Mouse (Mus musculus): ENCODE results near the gene Hmgb1. TPM values are rescaled to one million over a fixed set of nuclear protein-coding genes. Genes with fewer than 3 reads are reported as not detected.

The Hmgb1 gene
- polyA plus RNA-seq, 1 experiment from 2014 or later = 1,555 TPM

GRCm38 (mm10) chr5:149051194-149051570, 133.1 kb downstream of the Hmgb1 start:
- Histone ChIP-seq H3K4me3 (ENCODE audit: low read depth, low read length) (peak overlapping the region; percentile 63), H3K4me2 (replicated peaks; ENCODE audit: low read depth, low read length) (peak overlapping the region; percentile 84), H3K27me3 (ENCODE audit: control insufficient read depth, insufficient read depth, low read length) (no peaks in the 10 kb centered on the region), H3K4me1 (ENCODE audit: control insufficient read depth, insufficient read depth, low read length) (peaks cover 3% of the 10 kb centered on the region; the same call in 1 of the 2 replicates), H3K9ac (replicated peaks; ENCODE audit: low read depth, low read length) (peak overlapping the region; percentile 98), H3K36me3 (ENCODE audit: control insufficient read depth, insufficient read depth, low read length) (peaks cover 22% of the 10 kb centered on the region), H3K27ac (ENCODE audit: low read length) (peak overlapping the region; percentile 98), H3K9me3 (ENCODE audit: control insufficient read depth, low read depth, low read length) (no peaks in the 10 kb centered on the region)
- ATAC-seq (ENCODE audit: insufficient number of reproducible peaks, insufficient read depth, low FRiP score, low read depth) = no peak
- 0% methylated on average over 27 of the region's 27 CpGs for WGBS

GRCm38 (mm10) chr5:149050588-149051160, 133.6 kb downstream of the Hmgb1 start:
- peak overlapping the region; percentile 98 for H3K9ac ChIP-seq (replicated peaks; ENCODE audit: low read depth, low read length)
- H3K27ac ChIP-seq (ENCODE audit: low read length) = peak overlapping the region; percentile 98; the same call in 1 of the 2 replicates
- peak overlapping the region; percentile 63 for H3K4me3 ChIP-seq (ENCODE audit: low read depth, low read length)
- H3K36me3 ChIP-seq (ENCODE audit: control insufficient read depth, insufficient read depth, low read length) = peaks cover 27% of the 10 kb centered on the region
- WGBS = 10% methylated on average over 10 of the region's 10 CpGs
- no peaks in the 10 kb centered on the region for H3K27me3 ChIP-seq (ENCODE audit: control insufficient read depth, insufficient read depth, low read length)
- peak overlapping the region; percentile 84 for H3K4me2 ChIP-seq (replicated peaks; ENCODE audit: low read depth, low read length)
- no peaks in the 10 kb centered on the region for H3K9me3 ChIP-seq (ENCODE audit: control insufficient read depth, low read depth, low read length)
- H3K4me1 ChIP-seq (ENCODE audit: control insufficient read depth, insufficient read depth, low read length) = peaks cover 3% of the 10 kb centered on the region; the same call in 1 of the 2 replicates
- ATAC-seq (ENCODE audit: insufficient number of reproducible peaks, insufficient read depth, low FRiP score, low read depth) = no peak

- no peak for ATAC-seq (ENCODE audit: insufficient number of reproducible peaks, insufficient read depth, low FRiP score, low read depth)
- no peak overlapping the region for H3K27ac ChIP-seq (ENCODE audit: low read length)
- H3K9me3 ChIP-seq (ENCODE audit: control insufficient read depth, low read depth, low read length) = no peaks in the 10 kb centered on the region
- H3K4me2 ChIP-seq (replicated peaks; ENCODE audit: low read depth, low read length) = peak overlapping the region; percentile 84; the same call in 1 of the 2 replicates
- peaks cover 3% of the 10 kb centered on the region; the same call in 1 of the 2 replicates for H3K4me1 ChIP-seq (ENCODE audit: control insufficient read depth, insufficient read depth, low read length)
- H3K9ac ChIP-seq (replicated peaks; ENCODE audit: low read depth, low read length) = no peak overlapping the region
- H3K4me3 ChIP-seq (ENCODE audit: low read depth, low read length) = no peak overlapping the region
- no peaks in the 10 kb centered on the region for H3K27me3 ChIP-seq (ENCODE audit: control insufficient read depth, insufficient read depth, low read length)
- peaks cover 27% of the 10 kb centered on the region for H3K36me3 ChIP-seq (ENCODE audit: control insufficient read depth, insufficient read depth, low read length)
- 68% methylated on average over 3 of the region's 3 CpGs for WGBS
These were observed 134.9 kb downstream of the Hmgb1 start for GRCm38 (mm10) chr5:149049435-149049834.

GRCm38 (mm10) chr5:149048961-149049360, 135.3 kb downstream of the Hmgb1 start:
- H3K9me3 ChIP-seq (ENCODE audit: control insufficient read depth, low read depth, low read length) = no peaks in the 10 kb centered on the region
- H3K27ac ChIP-seq (ENCODE audit: low read length) = no peak overlapping the region
- H3K4me1 ChIP-seq (ENCODE audit: control insufficient read depth, insufficient read depth, low read length) = peaks cover 3% of the 10 kb centered on the region; the same call in 1 of the 2 replicates
- no peak overlapping the region for H3K9ac ChIP-seq (replicated peaks; ENCODE audit: low read depth, low read length)
- H3K4me3 ChIP-seq (ENCODE audit: low read depth, low read length) = no peak overlapping the region
- peaks cover 27% of the 10 kb centered on the region for H3K36me3 ChIP-seq (ENCODE audit: control insufficient read depth, insufficient read depth, low read length)
- H3K4me2 ChIP-seq (replicated peaks; ENCODE audit: low read depth, low read length) = no peak overlapping the region
- WGBS = 81% methylated on average over 1 of the region's 1 CpGs
- H3K27me3 ChIP-seq (ENCODE audit: control insufficient read depth, insufficient read depth, low read length) = no peaks in the 10 kb centered on the region
- no peak for ATAC-seq (ENCODE audit: insufficient number of reproducible peaks, insufficient read depth, low FRiP score, low read depth)

GRCm38 (mm10) chr5:149046650-149047049, 137.6 kb downstream of the Hmgb1 start:
- ATAC-seq (ENCODE audit: insufficient number of reproducible peaks, insufficient read depth, low FRiP score, low read depth) = no peak
- H3K4me2 ChIP-seq (replicated peaks; ENCODE audit: low read depth, low read length) = no peak overlapping the region
- no peak overlapping the region for H3K27ac ChIP-seq (ENCODE audit: low read length)
- no peak overlapping the region for H3K9ac ChIP-seq (replicated peaks; ENCODE audit: low read depth, low read length)
- no peak overlapping the region for H3K4me3 ChIP-seq (ENCODE audit: low read depth, low read length)
- H3K36me3 ChIP-seq (ENCODE audit: control insufficient read depth, insufficient read depth, low read length) = peaks cover 27% of the 10 kb centered on the region
- H3K9me3 ChIP-seq (ENCODE audit: control insufficient read depth, low read depth, low read length) = no peaks in the 10 kb centered on the region
- 83% methylated on average over 9 of the region's 9 CpGs for WGBS
- no peaks in the 10 kb centered on the region for H3K4me1 ChIP-seq (ENCODE audit: control insufficient read depth, insufficient read depth, low read length)
- H3K27me3 ChIP-seq (ENCODE audit: control insufficient read depth, insufficient read depth, low read length) = no peaks in the 10 kb centered on the region

GRCm38 (mm10) chr5:149045470-149046085, 138.7 kb downstream of the Hmgb1 start:
- Histone ChIP-seq H3K9ac (replicated peaks; ENCODE audit: low read depth, low read length) (no peak overlapping the region), H3K4me2 (replicated peaks; ENCODE audit: low read depth, low read length) (no peak overlapping the region), H3K27ac (ENCODE audit: low read length) (no peak overlapping the region), H3K4me1 (ENCODE audit: control insufficient read depth, insufficient read depth, low read length) (no peaks in the 10 kb centered on the region), H3K36me3 (ENCODE audit: control insufficient read depth, insufficient read depth, low read length) (peaks cover 27% of the 10 kb centered on the region), H3K4me3 (ENCODE audit: low read depth, low read length) (no peak overlapping the region), H3K9me3 (ENCODE audit: control insufficient read depth, low read depth, low read length) (no peaks in the 10 kb centered on the region), H3K27me3 (ENCODE audit: control insufficient read depth, insufficient read depth, low read length) (no peaks in the 10 kb centered on the region)
- WGBS = 86% methylated on average over 9 of the region's 9 CpGs
- ATAC-seq (ENCODE audit: insufficient number of reproducible peaks, insufficient read depth, low FRiP score, low read depth) = no peak

- 84% methylated on average over 7 of the region's 7 CpGs for WGBS
- Histone ChIP-seq H3K9ac (replicated peaks; ENCODE audit: low read depth, low read length) (no peak overlapping the region), H3K36me3 (ENCODE audit: control insufficient read depth, insufficient read depth, low read length) (peaks cover 25% of the 10 kb centered on the region), H3K4me1 (ENCODE audit: control insufficient read depth, insufficient read depth, low read length) (no peaks in the 10 kb centered on the region), H3K27me3 (ENCODE audit: control insufficient read depth, insufficient read depth, low read length) (no peaks in the 10 kb centered on the region), H3K4me3 (ENCODE audit: low read depth, low read length) (no peak overlapping the region), H3K4me2 (replicated peaks; ENCODE audit: low read depth, low read length) (no peak overlapping the region), H3K9me3 (ENCODE audit: control insufficient read depth, low read depth, low read length) (0 out of 2 replicates have a peak, but pooled peaks cover under 1% of the 10 kb centered on the region), H3K27ac (ENCODE audit: low read length) (no peak overlapping the region)
- ATAC-seq (ENCODE audit: insufficient number of reproducible peaks, insufficient read depth, low FRiP score, low read depth) = no peak
These were observed 139.2 kb downstream of the Hmgb1 start for GRCm38 (mm10) chr5:149045054-149045453.

- H3K27me3 ChIP-seq (ENCODE audit: control insufficient read depth, insufficient read depth, low read length) = no peaks in the 10 kb centered on the region
- H3K27ac ChIP-seq (ENCODE audit: low read length) = no peak overlapping the region
- H3K4me3 ChIP-seq (ENCODE audit: low read depth, low read length) = no peak overlapping the region
- H3K9me3 ChIP-seq (ENCODE audit: control insufficient read depth, low read depth, low read length) = 0 out of 2 replicates have a peak, but pooled peaks cover 5% of the 10 kb centered on the region
- H3K4me2 ChIP-seq (replicated peaks; ENCODE audit: low read depth, low read length) = no peak overlapping the region
- H3K9ac ChIP-seq (replicated peaks; ENCODE audit: low read depth, low read length) = no peak overlapping the region
- no peak for ATAC-seq (ENCODE audit: insufficient number of reproducible peaks, insufficient read depth, low FRiP score, low read depth)
- peaks cover 16% of the 10 kb centered on the region for H3K36me3 ChIP-seq (ENCODE audit: control insufficient read depth, insufficient read depth, low read length)
- 79% methylated on average over 4 of the region's 4 CpGs for whole genome bisulfite sequencing
- no peaks in the 10 kb centered on the region for H3K4me1 ChIP-seq (ENCODE audit: control insufficient read depth, insufficient read depth, low read length)
These were observed 140.2 kb downstream of the Hmgb1 start for GRCm38 (mm10) chr5:149044067-149044466.

Measured in stomach, embryonic 14.5 days (tissue).